Mouse (Mus musculus) kidney, embryonic 16.5 days (tissue): ENCODE results near the gene Adgra3. TPM values are rescaled to one million over a fixed set of nuclear protein-coding genes. Genes with fewer than 3 reads are reported as not detected.

Source experiments
- ATAC-seq: fragments of 200-750 bp; cut with Nextera tagmentation; 2 replicates; pipeline ENCODE4 v1.8.0; 2017; ENCODE audit warnings: moderate TSS enrichment; ENCODE audit not compliant: low FRiP score, low TSS enrichment
- H3K27ac ChIP-seq: fragments of 300-500 bp; sonication (generic); 2 replicates; pipeline ENCODE4 v1.5.1; 2014; ENCODE audit warnings: low read length
- H3K27me3 ChIP-seq: fragments of 300-500 bp; sonication (generic); 2 replicates; pipeline ENCODE4 v1.6.1; 2014; ENCODE audit warnings: low read length, control low read depth, mixed read lengths; ENCODE audit not compliant: insufficient read depth
- H3K36me3 ChIP-seq: fragments of 300-500 bp; sonication (generic); 2 replicates; pipeline ENCODE4 v1.6.1; 2014; ENCODE audit warnings: low read length, control low read depth, mixed read lengths; ENCODE audit not compliant: insufficient read depth
- H3K4me1 ChIP-seq: fragments of 300-500 bp; sonication (generic); 2 replicates; pipeline ENCODE4 v1.6.1; 2014; ENCODE audit warnings: low read length, control low read depth, mixed read lengths; ENCODE audit not compliant: insufficient read depth
- H3K4me2 ChIP-seq: fragments of 300-500 bp; sonication (generic); replicated peaks from 2 replicates; pipeline ENCODE4 v1.6.1; 2014; ENCODE audit warnings: low read depth, low read length
- H3K4me3 ChIP-seq: fragments of 300-500 bp; sonication (generic); 2 replicates; pipeline ENCODE4 v1.5.1; 2014; ENCODE audit warnings: mild to moderate bottlenecking, low read length
- H3K9ac ChIP-seq: fragments of 300-500 bp; sonication (generic); replicated peaks from 2 replicates; pipeline ENCODE4 v1.6.1; 2014; ENCODE audit warnings: low read length
- H3K9me3 ChIP-seq: fragments of 300-500 bp; sonication (generic); 2 replicates; pipeline ENCODE4 v1.6.1; 2016; ENCODE audit warnings: low read length, control low read depth
- WGBS: fragments of 180-500 bp; shearing (Covaris S2); extraction: QIAGEN DNeasy Blood & Tissue Kit; methylation state at CpG from one replicate; pipeline ENCODE4 v1.1.7; 2014; 5-methylcytosine and 5-hydroxymethylcytosine counted together
- polyA plus RNA-seq: library from polyadenylated mRNA; unstranded; fragments of >200 nt; fragmentation: Nextera tagmentation; extraction: Ambion mirVana; gene quantifications from 2 replicates; pipeline ENCODE4 v1.2.1, GENCODE M21; 2015

Adgra3 gene
- polyA plus RNA-seq, 1 experiment from 2014 or later, result 35.3 TPM

DNA sequence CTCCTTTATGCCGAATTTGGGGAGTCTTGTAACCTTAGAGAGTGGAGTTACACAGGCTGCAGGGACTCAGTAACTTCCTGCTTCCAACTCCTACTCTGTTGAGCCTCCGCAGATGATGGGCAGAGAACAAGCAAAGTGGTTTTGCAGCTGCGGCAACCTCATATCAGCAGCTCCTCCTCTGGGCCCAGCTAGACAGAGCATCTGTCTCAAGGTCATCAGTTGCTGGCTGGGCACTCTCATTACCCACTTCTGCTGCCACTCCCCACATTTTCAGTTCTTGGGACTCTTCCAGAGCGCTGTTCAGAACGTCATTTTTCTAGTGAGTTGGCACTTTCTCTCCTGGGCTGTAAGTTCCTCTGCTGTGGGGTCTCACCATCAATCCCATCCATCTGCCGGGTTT is 24.6 kb downstream of the Adgra3 start:
- 31% methylated on average over 6 of the region's 6 CpGs for WGBS
- H3K4me2 ChIP-seq, result peak overlapping the region; percentile 22; the same call in 1 of the 2 replicates
- H3K4me3 ChIP-seq, result no peak overlapping the region
- no peaks in the 10 kb centered on the region for H3K27me3 ChIP-seq
- peak; percentile 29; the same call in 1 of the 2 replicates for ATAC-seq
- peak overlapping the region; percentile 88 for H3K27ac ChIP-seq
- H3K9ac ChIP-seq, result no peak overlapping the region
- no peaks in the 10 kb centered on the region for H3K36me3 ChIP-seq
- H3K9me3 ChIP-seq, result no peaks in the 10 kb centered on the region
- H3K4me1 ChIP-seq, result peaks cover 80% of the 10 kb centered on the region

DNA sequence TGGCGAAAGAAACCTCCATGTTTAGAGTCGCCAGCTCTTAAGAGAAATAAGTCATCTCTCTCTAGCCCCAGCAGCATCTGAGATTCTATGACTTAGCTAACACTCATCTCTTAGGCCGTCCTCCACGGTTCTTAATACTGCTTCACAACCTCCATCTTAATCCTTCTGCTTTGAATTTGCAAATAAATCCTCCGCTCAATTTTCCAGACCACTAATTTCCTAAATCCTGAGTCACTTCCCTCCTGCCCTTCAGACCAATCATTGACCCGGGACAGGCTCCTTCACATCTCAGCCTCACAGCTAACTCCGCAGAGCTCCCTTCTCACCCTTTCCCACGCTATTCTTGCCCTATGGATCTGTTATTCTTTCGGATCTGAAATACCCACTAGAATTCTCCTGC is 25.1 kb downstream of the Adgra3 start:
- peak overlapping the region; percentile 88 for H3K27ac ChIP-seq
- H3K36me3 ChIP-seq, result no peaks in the 10 kb centered on the region
- H3K4me1 ChIP-seq, result peaks cover 75% of the 10 kb centered on the region
- H3K4me2 ChIP-seq, result peak overlapping the region; percentile 22; the same call in 1 of the 2 replicates
- H3K4me3 ChIP-seq, result no peak overlapping the region
- H3K9ac ChIP-seq, result no peak overlapping the region
- 52% methylated on average over 9 of the region's 9 CpGs for WGBS
- H3K9me3 ChIP-seq, result no peaks in the 10 kb centered on the region
- peak; percentile 52; the same call in 1 of the 2 replicates for ATAC-seq
- H3K27me3 ChIP-seq, result no peaks in the 10 kb centered on the region

DNA sequence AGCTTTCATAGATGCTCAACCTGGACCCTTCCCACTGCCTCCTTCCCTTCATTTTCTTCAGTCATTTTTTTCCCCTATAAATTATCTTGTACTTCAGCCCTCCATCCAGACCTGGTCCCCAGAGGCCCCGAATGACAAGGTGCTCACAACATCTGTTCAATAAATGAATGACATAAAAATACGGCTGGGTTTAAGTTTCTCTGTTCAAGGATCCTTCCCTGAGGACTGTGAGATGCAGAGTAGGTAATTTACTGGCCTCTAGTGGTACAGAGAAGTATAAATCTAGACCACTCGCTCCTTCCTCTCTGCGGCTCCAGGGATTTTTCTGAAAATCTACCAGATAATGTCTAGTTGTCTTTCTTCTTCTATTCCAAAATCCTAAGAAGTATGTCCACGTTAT is 26.5 kb downstream of the Adgra3 start:
- Histone ChIP-seq H3K27ac (peak overlapping the region; percentile 46), H3K4me3 (no peak overlapping the region), H3K9ac (no peak overlapping the region), H3K9me3 (no peaks in the 10 kb centered on the region), H3K27me3 (no peaks in the 10 kb centered on the region), H3K4me1 (peaks cover 65% of the 10 kb centered on the region), H3K36me3 (no peaks in the 10 kb centered on the region), H3K4me2 (no peak overlapping the region)
- WGBS, result 28% methylated on average over 5 of the region's 5 CpGs
- ATAC-seq, result no peak

DNA sequence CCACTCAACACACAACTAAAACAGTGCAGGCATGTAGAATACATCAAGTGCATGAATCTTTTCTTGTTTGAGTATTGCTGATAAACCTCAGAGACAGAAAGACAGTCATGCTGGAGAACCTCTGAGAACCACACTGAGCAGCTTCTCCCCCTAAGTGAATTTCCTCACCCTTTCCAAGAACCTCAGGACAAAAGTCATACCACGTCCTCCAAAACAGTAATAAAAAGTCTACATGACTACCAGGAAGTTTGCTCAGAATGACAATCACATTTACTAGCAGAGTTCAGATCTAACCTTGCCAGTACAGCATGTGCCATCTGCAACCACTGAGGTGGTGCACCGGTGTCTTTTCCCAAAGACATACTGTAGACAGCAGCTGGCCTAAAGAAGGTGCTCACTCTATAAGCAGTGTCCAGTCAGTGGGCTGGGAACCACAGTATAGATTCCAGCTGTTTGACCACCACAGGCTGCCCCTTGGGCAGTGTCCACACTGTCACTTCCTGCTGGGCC is 27.0 kb downstream of the Adgra3 start:
- H3K4me3 ChIP-seq, result no peak overlapping the region
- no peak overlapping the region for H3K9ac ChIP-seq
- no peak overlapping the region for H3K4me2 ChIP-seq
- peaks cover 65% of the 10 kb centered on the region for H3K4me1 ChIP-seq
- H3K27me3 ChIP-seq, result no peaks in the 10 kb centered on the region
- H3K9me3 ChIP-seq, result no peaks in the 10 kb centered on the region
- no peak for ATAC-seq
- peak overlapping the region; percentile 55; the same call in 1 of the 2 replicates for H3K27ac ChIP-seq
- 68% methylated on average over 2 of the region's 2 CpGs for WGBS
- no peaks in the 10 kb centered on the region for H3K36me3 ChIP-seq

DNA sequence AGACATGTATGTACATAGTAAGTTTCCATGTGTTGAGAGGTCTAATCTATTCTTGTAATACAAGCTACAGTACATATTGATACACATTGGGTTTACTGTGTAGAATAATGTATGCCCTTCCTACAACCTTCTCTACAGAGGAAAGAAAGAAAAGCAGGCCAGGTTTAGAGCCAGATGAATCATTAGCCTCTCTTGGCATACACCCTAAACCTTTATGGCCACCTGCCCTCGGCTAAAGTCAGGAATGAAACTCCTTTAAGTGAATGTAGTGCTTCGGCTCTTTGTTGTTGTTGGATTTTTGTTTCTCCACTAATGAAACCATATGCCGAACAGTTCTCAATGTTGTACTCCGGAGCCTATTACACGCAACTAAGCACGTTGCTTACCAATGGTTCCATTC is 27.5 kb downstream of the Adgra3 start:
- no peak overlapping the region for H3K9ac ChIP-seq
- H3K27ac ChIP-seq, result peak overlapping the region; percentile 55; the same call in 1 of the 2 replicates
- ATAC-seq, result no peak
- H3K4me2 ChIP-seq, result no peak overlapping the region
- no peak overlapping the region for H3K4me3 ChIP-seq
- peaks cover 65% of the 10 kb centered on the region for H3K4me1 ChIP-seq
- no peaks in the 10 kb centered on the region for H3K9me3 ChIP-seq
- no peaks in the 10 kb centered on the region for H3K36me3 ChIP-seq
- no peaks in the 10 kb centered on the region for H3K27me3 ChIP-seq
- 67% methylated on average over 6 of the region's 6 CpGs for WGBS

DNA sequence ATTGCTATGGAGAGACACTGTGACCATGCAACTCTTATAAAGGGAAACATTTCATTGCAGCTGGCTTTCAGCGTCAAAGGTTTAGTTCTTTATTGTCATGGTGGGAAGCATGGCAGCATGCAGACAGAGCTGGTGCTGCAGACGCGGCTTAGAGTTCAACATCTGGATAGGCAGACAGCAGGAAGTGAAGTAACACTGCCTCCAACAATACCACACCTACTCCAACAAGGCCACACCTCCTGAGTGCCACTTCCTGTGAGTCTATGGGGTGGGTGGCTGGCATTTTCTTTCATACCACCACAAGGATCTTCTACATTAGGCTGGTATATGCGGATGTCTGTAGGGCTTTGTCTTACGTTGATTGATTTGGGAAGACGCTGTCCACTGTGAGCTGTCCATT is 29.1 kb downstream of the Adgra3 start:
- Histone ChIP-seq H3K4me1 (peaks cover 63% of the 10 kb centered on the region), H3K9ac (no peak overlapping the region), H3K4me2 (no peak overlapping the region), H3K36me3 (peaks cover 2% of the 10 kb centered on the region; the same call in 1 of the 2 replicates), H3K27me3 (no peaks in the 10 kb centered on the region), H3K4me3 (no peak overlapping the region), H3K27ac (no peak overlapping the region), H3K9me3 (no peaks in the 10 kb centered on the region)
- no peak for ATAC-seq
- 84% methylated on average over 6 of the region's 6 CpGs for WGBS

DNA sequence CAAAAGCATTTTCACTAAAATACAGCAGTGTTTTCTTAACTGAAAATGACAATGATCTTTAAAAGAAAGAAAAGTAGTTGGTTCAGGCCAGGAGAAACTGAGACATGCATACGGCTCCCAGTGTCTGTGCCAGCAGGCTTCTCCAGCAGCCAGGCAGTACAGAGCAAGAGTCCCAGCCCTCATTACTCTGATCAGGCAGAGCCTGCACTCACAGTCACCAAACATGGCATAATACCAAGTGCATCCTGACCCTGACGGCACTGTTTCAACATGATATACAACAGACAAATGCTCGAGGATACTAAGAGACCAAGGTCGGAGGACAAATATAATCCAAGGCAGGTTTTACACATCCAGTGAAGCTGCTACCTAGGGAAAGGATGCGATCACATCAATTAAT is 31.2 kb downstream of the Adgra3 start:
- Histone ChIP-seq H3K27ac (no peak overlapping the region), H3K4me3 (no peak overlapping the region), H3K36me3 (peaks cover 21% of the 10 kb centered on the region), H3K4me1 (peaks cover 46% of the 10 kb centered on the region), H3K27me3 (no peaks in the 10 kb centered on the region), H3K4me2 (no peak overlapping the region), H3K9ac (no peak overlapping the region), H3K9me3 (no peaks in the 10 kb centered on the region)
- WGBS, result 57% methylated on average over 5 of the region's 5 CpGs
- no peak for ATAC-seq

DNA sequence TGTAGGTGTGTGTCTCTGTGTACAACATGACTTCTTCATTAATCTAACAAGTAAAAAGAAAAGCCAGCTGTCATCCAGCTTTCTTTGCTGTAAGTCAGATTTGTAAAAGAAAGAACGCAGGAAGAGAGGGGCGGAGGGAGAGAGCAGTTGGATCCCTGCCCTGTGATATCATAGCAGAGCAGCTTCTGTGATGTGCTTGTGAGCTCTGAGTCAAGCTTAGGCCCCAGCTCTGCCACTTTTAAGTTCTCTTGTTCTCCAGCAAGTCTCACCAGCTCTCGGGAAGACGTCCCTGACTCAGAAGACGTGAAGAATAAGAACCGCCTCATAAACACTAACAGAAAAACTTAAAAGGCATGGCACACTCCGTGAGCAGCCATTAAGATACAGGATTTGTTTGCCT is 31.8 kb downstream of the Adgra3 start:
- H3K27ac ChIP-seq, result no peak overlapping the region
- WGBS, result 56% methylated on average over 7 of the region's 7 CpGs
- peaks cover 40% of the 10 kb centered on the region for H3K4me1 ChIP-seq
- ATAC-seq, result no peak
- H3K9ac ChIP-seq, result no peak overlapping the region
- peaks cover 23% of the 10 kb centered on the region for H3K36me3 ChIP-seq
- no peaks in the 10 kb centered on the region for H3K9me3 ChIP-seq
- H3K4me3 ChIP-seq, result no peak overlapping the region
- no peak overlapping the region for H3K4me2 ChIP-seq
- H3K27me3 ChIP-seq, result no peaks in the 10 kb centered on the region

DNA sequence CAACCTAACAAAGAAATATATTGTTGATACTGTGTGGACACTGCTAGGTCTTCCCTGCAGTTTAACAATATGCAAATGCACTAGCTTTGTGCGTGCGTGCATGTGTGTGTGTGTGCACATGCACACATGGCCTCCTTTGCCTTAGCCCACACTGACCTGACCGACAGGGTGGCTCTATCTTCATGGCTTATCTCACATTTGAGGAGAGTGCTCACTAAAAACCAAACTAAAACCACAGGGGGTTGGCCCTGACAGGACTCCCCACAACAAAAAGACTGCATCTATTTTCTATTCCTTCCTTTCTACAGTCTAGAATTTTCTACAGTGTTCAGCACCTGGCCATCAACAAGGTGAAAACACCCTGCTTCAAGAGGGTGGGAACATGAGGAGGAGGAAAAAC is 32.7 kb downstream of the Adgra3 start:
- H3K27me3 ChIP-seq, result no peaks in the 10 kb centered on the region
- H3K9ac ChIP-seq, result no peak overlapping the region
- peaks cover 23% of the 10 kb centered on the region for H3K36me3 ChIP-seq
- 0 out of 2 replicates have a peak, but pooled peaks have one; percentile 17 for ATAC-seq
- peaks cover 33% of the 10 kb centered on the region for H3K4me1 ChIP-seq
- H3K4me2 ChIP-seq, result no peak overlapping the region
- 77% methylated on average over 3 of the region's 3 CpGs for WGBS
- peak overlapping the region; percentile 4; the same call in 1 of the 2 replicates for H3K27ac ChIP-seq
- no peaks in the 10 kb centered on the region for H3K9me3 ChIP-seq
- H3K4me3 ChIP-seq, result no peak overlapping the region

DNA sequence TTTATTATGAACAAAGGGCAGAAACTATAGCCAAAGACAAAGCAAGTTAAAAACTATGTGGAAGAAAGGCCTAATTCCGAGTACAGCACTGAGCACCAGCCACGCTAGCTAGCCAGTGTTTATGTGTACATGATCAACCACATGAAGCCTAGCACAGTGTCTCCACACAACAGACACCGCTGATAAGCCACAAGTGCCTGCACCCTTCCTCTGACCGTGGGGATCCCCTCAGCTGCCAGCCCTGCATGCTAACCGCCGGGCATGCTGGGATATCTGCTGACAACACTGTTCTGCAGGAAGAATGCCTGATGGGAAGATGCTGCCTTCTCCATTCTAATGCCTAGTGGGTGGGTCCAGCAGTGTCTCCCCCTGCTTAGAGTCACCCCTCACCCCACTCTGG is 34.7 kb downstream of the Adgra3 start:
- no peak for ATAC-seq
- WGBS, result 92% methylated on average over 6 of the region's 6 CpGs
- H3K9me3 ChIP-seq, result no peaks in the 10 kb centered on the region

More for the DNA sequence above, 34.7 kb downstream of the Adgra3 start:
- Histone ChIP-seq H3K27me3 (no peaks in the 10 kb centered on the region), H3K9ac (no peak overlapping the region), H3K4me3 (no peak overlapping the region), H3K27ac (no peak overlapping the region), H3K36me3 (peaks cover 23% of the 10 kb centered on the region), H3K4me2 (no peak overlapping the region), H3K4me1 (peaks cover 28% of the 10 kb centered on the region)
